Mouse (Mus musculus): Measurements from ENCODE around the gene Chst3.
A peak's percentile ranks its signal among the peaks of the same experiment; 100 is the strongest.
"Not testable (repeated sequence)": the region's sequence is repeated elsewhere in the genome, so short reads cannot be mapped to it uniquely, and the experiment has no call there.

Gene Chst3

DNA sequence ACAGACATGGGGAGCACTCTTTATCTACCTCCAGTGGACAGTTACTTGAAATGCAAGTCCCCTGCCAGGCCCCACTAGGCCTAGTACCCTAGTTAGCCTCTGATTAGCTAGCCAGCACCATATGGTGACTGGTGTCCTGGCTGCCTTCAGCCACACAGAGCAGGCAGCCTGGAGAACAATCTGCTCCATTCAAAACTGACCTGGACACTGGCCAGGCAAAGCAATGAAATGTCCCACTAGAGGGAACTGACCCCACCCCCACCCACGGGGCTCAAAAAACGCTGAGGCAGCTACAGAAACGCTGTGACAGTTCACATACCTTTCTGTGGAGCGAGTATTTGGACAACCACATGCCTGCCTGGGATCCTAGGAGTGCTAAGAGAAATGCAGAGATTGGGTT, 24.0 kb downstream of the Chst3 start:
- peak; percentile 86 for DNase-seq

DNA sequence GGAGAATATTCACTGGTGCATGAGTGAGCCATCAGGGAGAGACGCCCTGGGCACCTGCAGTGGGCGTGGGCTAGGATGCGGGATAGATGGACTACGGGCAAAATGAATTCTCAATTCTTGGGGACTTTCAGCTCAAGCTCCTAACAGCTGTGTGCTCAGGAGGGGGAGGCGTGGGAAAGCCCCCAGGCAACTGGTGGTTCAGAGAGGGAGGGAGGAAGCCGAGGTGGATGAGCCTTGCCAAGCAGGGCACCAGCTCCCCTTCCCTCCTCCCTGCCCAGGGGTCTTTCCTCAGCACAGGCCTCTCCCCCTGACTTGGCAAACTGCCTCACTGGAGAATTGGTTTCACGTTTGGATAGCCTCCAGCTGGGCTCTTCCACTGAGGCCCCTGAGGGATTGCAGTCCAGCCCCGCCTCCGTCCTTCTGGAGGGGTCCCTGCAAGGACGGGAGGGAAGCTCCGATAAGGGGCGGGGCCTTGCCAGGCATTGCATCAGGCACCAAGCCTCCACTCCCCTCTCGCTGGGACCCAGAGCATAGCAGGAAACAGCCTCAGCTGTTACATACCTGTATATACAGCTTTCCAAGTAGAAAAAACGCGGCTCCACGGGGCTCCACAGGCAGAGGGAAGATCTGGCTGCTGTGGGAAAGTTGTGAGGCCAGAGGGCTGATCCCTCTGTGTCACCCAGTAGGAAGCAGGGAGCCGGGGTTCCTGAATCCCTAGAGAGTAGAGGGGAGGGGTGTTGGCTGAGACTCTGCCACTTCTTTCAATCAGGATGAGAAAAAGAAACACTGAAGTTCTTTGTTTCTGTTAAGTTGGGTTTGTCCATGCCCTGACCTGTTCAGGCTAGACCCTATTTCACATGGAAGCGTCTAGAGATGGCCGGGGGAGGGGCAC, 25.3 kb downstream of the Chst3 start:
- no peak for DNase-seq

DNA sequence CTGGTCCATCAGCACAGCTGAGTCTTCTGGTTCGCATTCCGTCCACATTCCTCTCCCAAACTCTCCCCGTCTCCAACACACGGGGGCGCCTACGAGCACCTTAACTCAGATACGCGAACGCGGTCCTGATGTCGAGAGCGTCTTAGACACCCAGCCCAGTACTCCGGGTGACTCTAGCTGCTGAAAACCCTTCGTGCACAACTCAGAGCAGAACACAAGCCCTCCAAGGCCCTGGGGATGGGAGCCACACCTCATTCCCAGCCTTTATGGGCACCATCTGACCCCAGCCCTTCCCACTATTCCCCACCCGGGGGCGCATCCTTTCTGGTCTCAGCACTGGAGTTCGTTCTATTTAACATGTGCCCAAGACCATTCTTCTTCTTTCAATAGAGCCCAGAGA, 27.3 kb downstream of the Chst3 start:
- DNase-seq: peak; percentile 85

DNA sequence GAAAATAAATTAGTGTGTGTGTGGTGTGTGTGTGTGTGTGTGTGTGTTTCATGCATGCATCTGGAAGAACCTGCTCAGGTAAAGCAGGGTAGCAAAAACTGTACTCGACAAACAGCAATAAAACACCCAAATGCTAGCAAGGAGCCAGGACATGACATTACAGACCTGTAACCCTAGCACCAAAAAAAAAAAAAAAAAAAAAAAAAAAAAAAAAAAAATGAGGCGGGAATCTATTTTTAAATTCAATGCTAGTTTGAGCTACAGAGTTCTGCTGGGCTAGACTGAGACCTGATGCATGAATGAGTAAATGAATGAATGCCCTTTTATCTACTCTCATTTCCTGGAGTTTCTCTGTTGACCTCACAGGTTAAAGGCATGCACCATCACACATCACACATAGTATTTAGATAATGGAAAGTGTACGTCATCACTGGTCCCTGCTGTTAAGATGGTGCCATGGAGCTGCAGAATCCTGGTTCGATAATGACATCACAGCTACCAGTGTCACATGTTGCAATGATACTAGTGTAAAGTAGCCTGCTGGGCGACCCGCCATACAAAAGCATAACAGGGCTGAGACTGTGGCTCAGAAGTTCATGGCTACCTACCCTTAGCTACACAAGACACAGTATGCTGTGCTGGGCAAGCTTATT, 29.4 kb downstream of the Chst3 start:
- DNase-seq: no peak

DNA sequence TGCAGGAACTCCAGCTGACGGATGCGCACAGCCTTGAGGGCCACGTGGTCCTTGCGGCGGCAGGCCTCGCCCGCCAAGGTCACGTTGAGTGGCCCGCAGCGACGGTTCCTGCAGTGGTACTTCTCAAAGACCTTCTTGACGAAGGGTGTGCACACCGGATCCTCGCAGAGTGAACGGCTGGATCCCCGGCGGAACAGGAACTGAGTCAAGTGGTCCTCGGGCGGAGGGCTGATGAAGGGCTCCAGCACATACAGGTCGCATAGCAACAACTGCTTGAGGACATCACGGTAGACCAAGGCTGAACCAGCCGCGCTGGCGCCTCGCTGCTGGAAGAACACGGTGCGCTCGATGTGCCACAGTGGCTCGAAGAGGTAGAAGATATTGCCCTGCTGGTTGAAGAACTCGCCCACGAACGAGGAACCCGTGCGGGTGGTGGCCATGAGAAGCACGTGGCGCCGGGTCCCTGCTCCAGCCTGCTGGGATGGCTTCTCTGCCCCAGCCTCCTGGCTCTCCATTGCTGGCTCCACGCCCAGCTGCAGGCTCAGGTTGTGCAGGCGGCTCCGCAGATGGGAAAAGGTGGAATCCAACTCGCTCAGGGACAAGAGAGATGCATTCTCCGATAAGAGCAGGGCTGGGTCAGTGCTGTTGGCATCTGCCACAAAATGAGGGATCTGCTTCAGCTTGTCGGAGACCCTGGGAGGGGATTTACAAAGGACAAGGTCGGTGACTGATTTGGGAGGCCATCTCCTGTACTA, 32.7 kb downstream of the Chst3 start:
- peak; percentile 71 for DNase-seq

DNA sequence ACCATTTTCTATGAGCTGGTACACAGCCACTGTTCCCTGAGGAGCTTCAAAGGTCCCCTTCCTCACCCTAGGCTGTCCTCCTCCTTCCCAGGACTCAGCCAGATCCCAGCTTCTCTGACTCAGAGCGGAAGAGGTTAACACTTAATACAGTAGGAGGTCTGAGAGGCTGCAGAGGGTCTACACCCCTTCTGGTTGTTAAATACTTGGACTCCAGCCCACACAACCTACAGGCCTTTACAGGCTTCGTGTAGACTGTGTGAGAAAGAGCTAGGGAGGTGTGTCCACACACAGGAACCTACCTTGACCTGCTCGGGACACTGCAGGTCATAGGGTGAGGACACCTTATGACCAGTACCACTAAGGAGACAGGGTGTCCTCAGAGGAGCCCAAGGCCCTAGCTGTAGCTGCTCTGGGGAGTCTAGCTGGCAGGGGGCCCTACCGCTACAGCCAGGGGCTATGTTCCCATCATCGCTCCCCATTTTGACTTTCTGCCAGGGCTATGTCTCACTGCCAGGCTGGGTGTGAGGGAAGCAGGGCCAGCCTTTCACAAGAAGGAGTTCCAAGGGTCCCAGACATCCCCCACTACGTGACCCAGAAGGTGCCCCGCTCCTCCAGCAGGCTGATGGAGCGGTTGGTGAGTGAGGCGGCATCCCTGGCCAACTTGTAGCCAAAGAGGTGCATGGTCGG, 33.9 kb downstream of the Chst3 start:
- no peak for DNase-seq

DNA sequence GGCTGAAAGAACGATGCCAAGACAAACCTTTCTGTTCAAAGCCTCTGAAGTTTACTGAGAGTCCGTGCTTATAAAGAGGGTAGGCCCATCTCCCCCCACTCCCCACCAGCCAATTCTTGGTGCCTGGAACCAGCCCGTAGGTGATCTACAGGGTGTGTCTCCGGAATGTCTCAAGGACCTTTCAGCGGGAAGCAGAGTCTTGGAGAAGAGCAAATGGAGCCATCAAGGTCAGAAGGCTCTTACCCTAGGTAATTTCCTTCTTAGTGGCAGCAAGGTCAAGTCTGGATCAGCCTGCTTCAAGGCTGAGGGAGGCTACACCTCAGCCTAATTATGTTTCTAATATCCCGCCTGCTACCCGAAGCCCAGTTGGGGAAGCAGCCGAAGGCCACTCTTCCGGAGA, 43.8 kb downstream of the Chst3 start:
- not testable (repeated sequence) for DNase-seq

DNA sequence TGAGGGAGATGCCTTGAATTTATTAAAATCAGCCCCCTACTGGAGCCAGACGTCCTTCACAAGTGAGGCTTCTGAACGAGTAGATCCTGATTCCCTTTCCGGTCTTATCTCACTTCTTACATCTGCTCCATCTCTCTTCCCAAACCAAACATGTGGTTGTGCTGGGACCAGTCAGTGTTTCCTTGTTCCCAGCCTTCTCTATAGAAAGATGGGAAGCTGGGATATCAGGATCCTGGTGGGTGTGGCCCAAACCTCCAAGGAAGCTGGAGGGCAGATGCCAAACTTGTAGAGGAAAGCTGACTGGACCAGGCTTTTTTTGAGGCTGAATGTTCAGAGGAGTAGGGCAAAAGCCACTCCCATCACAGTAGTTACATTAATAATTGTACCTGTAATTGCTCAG, 44.6 kb downstream of the Chst3 start:
- no peak for DNase-seq

DNA sequence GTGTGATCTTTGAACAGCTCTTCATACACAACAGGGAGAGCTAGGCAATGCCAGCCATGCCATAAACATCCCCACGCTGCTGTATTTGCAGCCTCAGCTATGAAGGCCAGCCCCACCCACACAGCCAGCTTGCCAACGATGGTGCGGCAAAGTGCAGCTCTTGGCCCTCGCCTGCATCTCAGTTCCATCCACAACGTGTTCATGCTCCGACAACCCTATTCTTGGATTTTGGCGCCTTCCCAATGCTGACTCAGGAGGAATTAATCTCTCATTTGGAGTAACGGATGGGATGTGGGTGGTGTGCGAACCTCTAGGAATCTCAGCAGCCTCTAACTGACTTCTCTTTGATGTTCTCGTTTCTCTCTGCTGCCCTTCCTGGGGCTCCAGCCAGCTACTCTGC, 46.0 kb downstream of the Chst3 start:
- no peak for DNase-seq

DNA sequence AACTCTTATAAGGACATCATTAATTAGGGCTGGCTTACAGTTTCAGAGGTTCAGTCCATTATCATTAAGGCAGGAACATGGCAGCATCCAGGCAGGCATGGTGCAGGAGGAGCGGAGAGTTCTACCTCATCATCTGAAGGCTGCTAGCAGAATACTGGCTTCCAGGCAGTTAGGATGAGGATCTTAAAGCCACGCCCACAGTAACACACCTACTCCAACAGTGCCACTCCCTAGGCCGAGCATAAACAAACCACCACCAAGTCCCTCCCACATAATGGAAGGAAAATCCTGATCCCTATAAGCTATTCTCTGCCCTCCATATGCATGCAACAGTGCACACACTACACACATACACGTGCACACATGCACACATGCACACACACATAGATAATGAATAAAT, 46.8 kb downstream of the Chst3 start:
- DNase-seq: no peak

DNA sequence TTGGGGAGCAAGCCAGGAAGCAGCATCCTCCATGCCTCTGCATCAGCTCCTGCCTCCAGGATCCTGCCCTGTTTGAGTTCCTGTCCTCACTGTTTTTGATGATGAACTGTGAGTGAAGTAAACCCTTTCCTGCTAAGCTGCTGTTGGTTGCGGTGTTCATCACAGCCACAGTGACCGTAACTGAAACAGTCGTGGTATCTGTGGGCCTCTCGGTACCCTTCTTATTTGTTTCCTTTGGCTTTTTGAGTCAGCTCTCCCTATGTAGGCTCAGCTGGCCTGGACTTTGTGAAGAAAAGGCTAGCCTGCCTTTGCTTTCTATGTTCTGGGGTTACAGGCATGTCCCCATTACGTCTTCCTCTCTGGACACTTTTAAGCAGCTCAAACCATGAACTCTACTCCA, 47.7 kb downstream of the Chst3 start:
- no peak for DNase-seq

DNA sequence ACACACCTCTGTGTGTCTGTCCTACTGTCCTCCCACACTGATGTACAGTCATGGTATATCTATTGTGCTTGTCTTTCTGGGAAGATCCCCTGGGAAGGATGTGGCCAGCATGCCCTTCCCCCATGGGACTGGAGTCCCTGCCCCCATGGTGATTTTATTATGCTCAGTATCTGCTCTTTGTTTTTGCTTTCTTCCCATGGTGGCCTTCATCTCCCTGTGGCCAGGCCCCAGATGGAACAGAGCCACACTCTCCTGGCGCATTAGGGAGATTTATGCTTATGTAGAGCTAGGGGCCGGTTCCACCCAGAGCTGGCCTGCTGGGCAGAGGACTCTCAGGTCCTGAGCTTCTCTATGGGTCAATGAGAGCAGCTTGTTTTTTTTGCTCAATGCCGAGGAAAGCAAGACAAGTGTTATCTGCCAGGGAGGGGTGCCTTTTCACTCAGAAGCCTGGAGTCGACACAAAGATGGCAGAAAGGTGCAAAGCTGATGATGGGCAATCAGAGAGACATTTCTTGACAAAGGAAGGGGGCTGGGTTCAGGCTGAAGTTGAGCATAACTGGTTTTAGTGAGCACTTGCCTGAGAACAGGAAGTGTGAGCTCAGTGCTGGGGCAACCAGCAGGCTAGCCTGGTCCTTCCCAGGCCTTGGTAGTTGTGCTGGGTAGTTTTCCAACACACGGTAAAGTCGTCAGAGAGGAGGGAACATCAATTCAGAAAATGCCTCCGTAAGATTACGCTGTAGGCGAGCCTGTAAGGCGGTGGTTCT, 48.6 kb downstream of the Chst3 start:
- DNase-seq: no peak

DNA sequence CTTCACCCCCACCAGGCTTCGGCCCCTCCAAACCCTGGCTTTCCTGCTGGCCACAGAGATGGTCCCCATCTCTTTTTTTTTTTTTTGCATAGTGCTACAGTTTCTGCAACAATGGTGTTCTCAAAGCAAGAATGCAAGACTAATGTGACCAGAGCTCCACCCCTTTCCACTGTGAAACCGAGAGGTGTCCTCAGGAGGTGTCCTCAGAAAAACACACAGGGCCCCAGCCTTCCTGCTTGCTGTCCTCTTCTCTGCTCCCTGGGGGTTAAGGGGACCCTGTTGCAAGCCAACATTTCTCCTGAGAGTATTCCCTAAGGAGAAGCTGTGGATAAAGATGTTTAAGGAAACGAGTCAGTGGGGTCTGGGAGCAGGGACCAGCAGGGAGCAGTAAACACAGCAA, 50.1 kb downstream of the Chst3 start:
- no peak for DNase-seq

DNA sequence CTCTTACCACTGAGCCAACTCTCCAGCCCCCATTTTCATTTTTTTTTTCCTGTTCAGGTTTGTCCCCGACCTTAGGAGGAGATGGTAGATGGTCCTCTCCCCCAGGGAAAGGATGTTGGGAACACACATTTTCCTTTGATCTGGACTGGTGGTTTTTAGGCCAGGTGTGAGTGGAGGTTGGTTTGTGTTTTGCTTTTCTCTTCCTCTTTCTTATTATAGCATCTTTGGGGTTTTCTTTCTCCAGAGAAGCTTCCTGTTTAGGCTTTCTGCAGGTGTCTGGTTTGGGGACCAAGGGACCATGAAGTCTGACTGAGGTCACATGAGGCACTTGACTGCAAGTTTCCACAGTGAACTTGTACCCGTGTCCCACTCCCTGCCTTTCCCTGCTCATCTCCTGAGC, 50.8 kb downstream of the Chst3 start:
- no peak for DNase-seq

DNA sequence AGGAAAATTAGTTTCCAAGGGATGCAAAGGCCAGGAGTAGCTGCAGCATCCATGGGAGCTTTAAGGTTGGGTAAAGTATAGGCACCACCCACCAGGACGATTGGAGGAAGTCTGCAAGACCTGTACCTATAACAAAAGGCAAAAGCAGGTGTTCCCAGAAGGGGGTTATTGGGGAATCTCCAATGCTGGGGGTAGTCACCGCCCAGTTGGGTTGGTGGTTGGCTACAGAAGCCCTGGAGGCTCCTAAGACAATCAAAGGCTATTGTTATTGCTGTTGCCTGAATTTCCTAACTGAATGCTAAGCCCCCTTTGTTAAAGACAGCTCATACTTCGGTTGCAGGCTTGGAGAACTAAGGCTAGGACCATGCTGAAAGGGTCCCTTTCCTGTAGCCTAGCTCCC, 53.0 kb downstream of the Chst3 start:
- DNase-seq: no peak

DNA sequence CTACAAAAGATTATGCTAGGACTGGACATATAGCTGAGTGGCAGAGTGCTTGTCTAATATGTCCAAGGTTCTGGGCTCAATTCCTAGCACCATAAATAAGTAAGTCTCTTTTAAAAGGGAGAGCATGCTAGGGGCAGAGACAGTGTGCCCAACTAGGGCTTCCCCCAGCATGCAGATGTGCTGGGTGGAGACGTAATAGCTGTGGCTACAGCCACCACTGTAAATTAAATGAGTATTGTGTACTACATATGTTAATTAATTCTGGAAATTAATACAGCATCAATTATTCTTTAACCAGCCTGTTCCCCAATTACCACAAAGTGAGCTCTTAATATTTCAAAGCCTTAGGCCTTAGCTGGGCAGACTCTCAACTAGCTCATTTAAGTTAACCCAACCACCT, 54.2 kb downstream of the Chst3 start:
- DNase-seq: no peak

DNA sequence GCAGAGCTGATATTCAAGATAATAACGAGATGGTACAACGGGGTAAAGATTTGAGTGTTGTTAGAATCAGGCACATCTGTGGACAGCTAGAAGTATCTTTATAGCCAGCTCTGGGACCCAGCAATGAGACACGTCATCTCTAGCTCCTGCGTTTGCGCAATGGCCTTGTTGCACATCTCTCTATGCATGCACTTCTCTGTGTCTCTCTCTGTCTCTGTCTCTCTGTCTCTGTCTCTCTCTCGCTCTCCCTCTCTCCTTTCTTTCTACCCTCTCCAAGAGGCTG, 56.1 kb downstream of the Chst3 start:
- no peak for DNase-seq

DNA sequence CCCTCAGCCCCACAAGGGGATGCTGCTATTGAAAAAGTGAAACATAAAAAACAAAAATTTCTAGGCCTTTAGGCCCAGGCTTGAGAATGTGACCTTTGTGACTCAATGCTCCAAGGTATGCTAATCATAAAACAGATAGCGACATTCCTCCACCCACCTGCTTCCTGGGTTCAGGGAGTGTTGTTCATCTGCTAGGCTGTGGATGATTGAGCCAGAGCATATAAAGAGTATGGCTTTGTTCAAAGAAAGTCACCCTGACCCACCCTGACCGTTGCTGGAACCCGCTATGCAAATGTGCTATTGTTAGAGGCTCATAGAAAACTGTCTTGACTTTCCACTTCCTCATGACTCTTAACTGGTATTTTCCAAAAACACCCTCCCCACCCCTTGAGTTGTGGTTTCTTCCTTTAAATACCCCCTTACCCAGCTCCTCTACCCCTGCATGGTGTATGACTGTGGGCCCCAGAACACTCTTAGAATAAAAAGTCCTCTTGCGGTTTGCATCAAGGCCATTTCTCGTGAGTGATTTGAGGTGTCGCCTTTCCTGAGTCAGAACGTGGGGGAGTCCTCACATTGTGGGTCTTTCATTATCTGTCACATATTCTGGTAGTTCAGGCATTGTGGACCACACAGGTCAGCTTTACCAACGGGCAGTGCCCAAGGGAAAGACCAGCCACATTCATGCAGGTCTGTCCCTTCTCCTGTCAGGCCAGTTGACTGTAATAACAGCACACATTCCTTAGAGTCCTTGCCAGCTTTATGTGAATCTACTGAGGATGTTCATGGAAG, 56.7 kb downstream of the Chst3 start:
- not testable (repeated sequence) for DNase-seq

DNA sequence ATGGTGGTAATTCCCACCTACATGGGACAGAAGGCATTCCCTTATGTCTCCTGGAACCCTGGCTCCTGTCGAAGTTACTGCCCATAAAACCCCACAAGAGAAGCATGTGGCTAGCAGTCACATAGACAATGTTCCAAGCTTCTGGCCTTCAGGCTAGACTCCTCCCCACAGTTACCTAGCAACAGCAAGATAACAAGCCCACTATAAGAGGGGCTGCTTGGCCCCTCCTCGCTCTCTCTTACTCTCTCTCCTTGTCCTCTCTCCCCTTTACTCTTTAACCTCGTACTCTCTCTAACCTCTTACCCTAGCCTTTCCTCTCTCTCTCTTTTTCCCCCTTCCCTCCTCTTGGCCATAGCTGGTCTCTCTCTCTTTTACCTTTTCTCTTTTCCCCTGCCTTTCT, 57.7 kb downstream of the Chst3 start:
- not testable (repeated sequence) for DNase-seq

DNA sequence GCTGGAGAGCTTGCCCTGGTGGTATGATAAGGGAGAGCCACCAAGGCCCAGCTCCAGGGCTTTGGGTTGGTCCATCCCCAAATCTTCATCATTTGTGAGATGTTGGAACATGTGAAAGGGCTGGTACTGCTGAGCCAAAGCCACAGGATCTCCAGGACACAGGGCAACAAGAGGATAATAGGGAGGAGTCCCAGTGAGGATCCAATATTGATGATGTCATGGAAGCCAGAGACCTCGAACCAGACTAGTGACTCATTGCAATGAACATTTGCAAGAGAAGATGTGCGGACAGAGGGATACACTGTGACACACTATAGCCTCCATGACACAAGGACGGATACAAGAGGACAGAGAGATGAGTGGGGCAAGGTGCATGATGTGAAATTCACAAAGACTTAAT, 60.9 kb downstream of the Chst3 start:
- DNase-seq: no peak

DNA sequence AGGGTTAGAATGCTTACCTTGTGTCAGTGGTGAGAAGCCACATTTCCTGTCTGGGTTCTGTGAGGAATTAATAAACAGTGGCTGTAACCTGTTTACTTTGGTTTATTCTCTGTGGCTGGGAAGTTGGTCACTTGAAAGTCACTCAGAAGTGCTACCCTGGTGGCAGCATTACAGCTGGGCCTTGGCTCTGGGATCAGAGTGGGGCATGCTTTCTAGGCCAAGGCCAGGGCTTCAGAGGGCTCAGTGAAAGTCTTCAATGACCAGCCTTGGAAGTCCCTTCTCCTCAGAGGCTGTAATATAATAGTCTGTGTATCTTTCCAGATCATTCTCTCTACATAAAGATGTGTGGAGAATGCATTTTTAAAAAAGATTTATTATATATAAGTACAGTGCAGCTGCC, 63.0 kb downstream of the Chst3 start:
- no peak for DNase-seq

DNA sequence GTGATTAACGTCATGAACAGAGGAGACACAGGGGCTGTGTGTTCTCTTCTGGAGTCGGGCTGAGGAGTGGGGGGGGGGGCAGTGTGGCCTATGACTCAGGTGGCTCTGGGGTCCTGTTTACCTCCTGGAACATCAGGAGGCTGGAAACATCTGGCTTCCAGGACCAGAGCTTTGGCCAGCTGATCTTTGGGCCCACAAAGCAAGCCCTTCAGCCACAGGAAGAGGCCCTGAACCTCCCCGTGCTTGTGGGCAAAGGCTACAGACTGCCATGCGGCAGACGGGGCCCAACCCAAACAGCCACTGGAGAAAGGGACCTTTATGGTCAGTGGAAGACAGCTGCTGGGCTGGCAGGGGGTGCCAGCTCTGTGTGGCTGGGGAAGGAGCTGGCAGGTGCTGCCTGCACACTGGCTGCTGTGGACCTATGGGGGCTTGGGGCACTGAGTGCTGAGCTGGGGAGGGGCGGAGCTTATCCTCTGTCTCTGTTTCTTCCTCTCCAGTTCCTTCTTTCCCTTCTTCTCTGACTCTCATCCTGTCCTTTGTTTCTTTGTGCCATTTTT, 67.9 kb downstream of the Chst3 start:
- no peak for DNase-seq

All from cerebellum, adult 8-10 months (tissue).